Mouse (Mus musculus) MEL (cell line): ENCODE data around the gene Lrrk1. TPM values are rescaled to one million over a fixed set of nuclear protein-coding genes. Genes with fewer than 3 reads are reported as not detected.

ENCODE experiments used
- DNase-seq: peaks from one replicate; pipeline ENCODE4 v3.0.0; 2011; ENCODE audit warnings: low read depth, low spot score
- H3K27ac ChIP-seq: 2 replicates; pipeline ENCODE4 v1.5.1; 2012; ENCODE audit warnings: low read depth, mild to moderate bottlenecking, control low read depth, low read length, moderate library complexity; ENCODE audit not compliant: control insufficient read depth
- H3K27me3 ChIP-seq, 2 experiments: fragments of 150-350 bp in 1 of 2; sonication (generic) in 1 of 2; 2 replicates each; pipeline ENCODE4 v1.6.1; 2012; ENCODE audit warnings: low read length in 2 of 2, mild to moderate bottlenecking in 2 of 2, improper control_type of control experiment in 1 of 2, moderate library complexity in 1 of 2; ENCODE audit not compliant: insufficient read depth in 2 of 2, control insufficient read depth in 1 of 2
- H3K36me3 ChIP-seq, 2 experiments: 2 replicates each; pipeline ENCODE4 v1.6.1; 2012 to 2014; ENCODE audit warnings: low read length in 2 of 2, improper control_type of control experiment in 1 of 2, inconsistent platforms in 1 of 2, mild to moderate bottlenecking in 1 of 2; ENCODE audit not compliant: insufficient read depth in 2 of 2, control insufficient read depth in 1 of 2
- H3K4me1 ChIP-seq, 2 experiments: fragments of 150-350 bp in 1 of 2; sonication (generic) in 1 of 2; 2 replicates each; pipeline ENCODE4 v1.6.1; 2012; ENCODE audit warnings: low read length in 2 of 2, improper control_type of control experiment in 1 of 2, mild to moderate bottlenecking in 1 of 2; ENCODE audit not compliant: insufficient read depth in 2 of 2, control insufficient read depth in 1 of 2
- H3K4me3 ChIP-seq, 2 experiments: fragments of 150-350 bp in 1 of 2; sonication (generic) in 1 of 2; 2 replicates each; pipeline ENCODE4 v1.5.1; 2012; ENCODE audit warnings: low read depth in 2 of 2, low read length in 2 of 2, mild to moderate bottlenecking in 2 of 2, moderate library complexity in 2 of 2, control low read depth in 1 of 2, improper control_type of control experiment in 1 of 2; ENCODE audit not compliant: control insufficient read depth in 1 of 2, insufficient read depth in 1 of 2
- H3K79me2 ChIP-seq: 2 replicates; pipeline ENCODE4 v1.6.1; 2012; ENCODE audit warnings: mild to moderate bottlenecking, low read length, moderate library complexity; ENCODE audit not compliant: control insufficient read depth, poor library complexity, insufficient read depth
- H3K9ac ChIP-seq: 2 replicates; pipeline ENCODE4 v1.6.1; 2012; ENCODE audit warnings: low read depth, mild to moderate bottlenecking, control low read depth, low read length, moderate library complexity; ENCODE audit not compliant: control insufficient read depth, poor library complexity, severe bottlenecking
- H3K9me3 ChIP-seq: fragments of 150-350 bp; sonication (generic); replicated peaks from 2 replicates; pipeline ENCODE4 v1.6.1; 2012; ENCODE audit warnings: mild to moderate bottlenecking, low read length, improper control_type of control experiment, moderate library complexity; ENCODE audit not compliant: insufficient read depth
- E2F4 ChIP-seq: IDR thresholded peaks from 2 replicates; pipeline ENCODE4 v1.6.1; 2011; ENCODE audit warnings: low read depth, low read length, improper control_type of control experiment, borderline replicate concordance
- ETS1 ChIP-seq: IDR thresholded peaks from 2 replicates; pipeline ENCODE4 v1.6.1; 2012; ENCODE audit warnings: low read depth, mild to moderate bottlenecking, inconsistent platforms, low read length, improper control_type of control experiment, moderate library complexity
- GABPA ChIP-seq: IDR thresholded peaks from 2 replicates; pipeline ENCODE4 v1.6.1; 2012; ENCODE audit warnings: low read depth, mild to moderate bottlenecking, inconsistent platforms, low read length, improper control_type of control experiment, moderate library complexity
- KAT2A ChIP-seq: conservative IDR thresholded peaks from 2 replicates; pipeline ENCODE4 v1.6.1; 2012; ENCODE audit warnings: low read depth, low read length, improper control_type of control experiment, inconsistent platforms
- MAX ChIP-seq: IDR thresholded peaks from 2 replicates; pipeline ENCODE4 v1.6.1; 2011; ENCODE audit warnings: low read length, improper control_type of control experiment
- MEF2A ChIP-seq: IDR thresholded peaks from 2 replicates; pipeline ENCODE4 v1.6.1; 2014; ENCODE audit warnings: low read depth, mild to moderate bottlenecking, inconsistent platforms, low read length, improper control_type of control experiment; ENCODE audit not compliant: poor library complexity, insufficient replicate concordance, severe bottlenecking; ENCODE audit errors: extremely low read depth
- MXI1 ChIP-seq: IDR thresholded peaks from 2 replicates; pipeline ENCODE4 v1.6.1; 2011; ENCODE audit warnings: mild to moderate bottlenecking, low read depth, low read length, improper control_type of control experiment
- MYB ChIP-seq: IDR thresholded peaks from 2 replicates; pipeline ENCODE4 v1.6.1; 2011; ENCODE audit warnings: mild to moderate bottlenecking, low read depth, low read length, improper control_type of control experiment
- POLR2AphosphoS2 ChIP-seq: IDR thresholded peaks from 2 replicates; pipeline ENCODE4 v1.6.1; 2011; ENCODE audit warnings: low read length, improper control_type of control experiment
- RAD21 ChIP-seq: IDR thresholded peaks from 2 replicates; pipeline ENCODE4 v1.6.1; 2011; ENCODE audit warnings: mild to moderate bottlenecking, low read depth, low read length, improper control_type of control experiment
- SMC3 ChIP-seq: IDR thresholded peaks from 2 replicates; pipeline ENCODE4 v1.6.1; 2011; ENCODE audit warnings: low read depth, low read length, improper control_type of control experiment
- TCF12 ChIP-seq: IDR thresholded peaks from 2 replicates; pipeline ENCODE4 v1.6.1; 2014; ENCODE audit warnings: low read depth, mild to moderate bottlenecking, inconsistent platforms, low read length, improper control_type of control experiment, moderate library complexity
- USF1 ChIP-seq: IDR thresholded peaks from 2 replicates; pipeline ENCODE4 v1.6.1; 2014; ENCODE audit warnings: low read depth, mild to moderate bottlenecking, inconsistent platforms, low read length, improper control_type of control experiment, moderate library complexity
- USF2 ChIP-seq, 2 experiments: IDR thresholded peaks; 2 replicates each; pipeline ENCODE4 v1.6.1; 2011 to 2012; ENCODE audit warnings: improper control_type of control experiment in 2 of 2, low read length in 2 of 2, borderline replicate concordance in 1 of 2, inconsistent platforms in 1 of 2, low read depth in 1 of 2, mild to moderate bottlenecking in 1 of 2; ENCODE audit not compliant: insufficient read depth in 1 of 2
- ZC3H11A ChIP-seq: IDR thresholded peaks from 2 replicates; pipeline ENCODE4 v1.6.1; 2012; ENCODE audit warnings: low read depth, mild to moderate bottlenecking, inconsistent platforms, low read length, improper control_type of control experiment
- ZMIZ1 ChIP-seq: IDR thresholded peaks from 2 replicates; pipeline ENCODE4 v1.6.1; 2012; ENCODE audit warnings: low read depth, mild to moderate bottlenecking, inconsistent platforms, low read length, improper control_type of control experiment, moderate library complexity
- ZNF384 ChIP-seq: IDR thresholded peaks from 2 replicates; pipeline ENCODE4 v1.6.1; 2012; ENCODE audit warnings: low read depth, mild to moderate bottlenecking, inconsistent platforms, low read length, improper control_type of control experiment
- polyA plus RNA-seq, 2 experiments: library from polyadenylated mRNA; stranded (reverse) in 1 of 2; unstranded in 1 of 2; fragments of >175 nt in 1 of 2; fragments of >200 nt in 1 of 2; gene quantifications; 2 replicates each; pipeline versions ENCODE4 v1.2.1 to v1.2.4; 2012; ENCODE audit warnings: low replicate concordance in 2 of 2, low read depth in 1 of 2; ENCODE audit not compliant: insufficient read length in 2 of 2, insufficient read depth in 1 of 2, missing spikeins in 1 of 2
- total RNA-seq: library from RNA; depleted of rRNA; stranded (reverse); fragments of 300-350 nt; gene quantifications from 2 replicates; pipeline ENCODE4 v1.2.3, GENCODE M21; 2012

Lrrk1 gene
- total and polyA plus RNA-seq, 3 experiments: 9.1 to 19.1 TPM; not detected in 1

GRCm38 (mm10) chr7:66327516-66327915 is 60.6 kb downstream of the Lrrk1 start:
- TF ChIP-seq MYB (no peak), KAT2A (no peak), ZC3H11A (no peak), ZMIZ1 (no peak), ZNF384 (no peak), MXI1 (no peak)
- Histone ChIP-seq H3K36me3 (no peaks in the 10 kb centered on the region; a peak in 1 of 4 replicates), H3K4me1 (no peaks in the 10 kb centered on the region), H3K9ac (no peak overlapping the region), H3K4me3 (no peak overlapping the region), H3K79me2 (no peaks in the 10 kb centered on the region), H3K9me3 (no peaks in the 10 kb centered on the region), H3K27ac (no peak overlapping the region), H3K27me3 (no peaks in the 10 kb centered on the region)
- no peak for DNase-seq

GRCm38 (mm10) chr7:66325419-66326053 is 62.6 kb downstream of the Lrrk1 start:
- no peak overlapping the region for H3K9ac ChIP-seq
- no peaks in the 10 kb centered on the region for H3K79me2 ChIP-seq
- H3K4me3 ChIP-seq: no peak overlapping the region
- no peaks in the 10 kb centered on the region; a peak in 1 of 4 replicates for H3K36me3 ChIP-seq
- H3K4me1 ChIP-seq: no peaks in the 10 kb centered on the region
- no peak overlapping the region for H3K27ac ChIP-seq
- TF ChIP-seq USF2 (IDR thresholded peaks at IDR 0.05; ENCODE audit: borderline replicate concordance in 1 of 2, insufficient read depth in 1 of 2, low read depth in 1 of 2, low read length in 2 of 2): no peak
- TF ChIP-seq TCF12: no peak
- TF ChIP-seq MEF2A: no peak
- no peak for TF ChIP-seq GABPA
- TF ChIP-seq ZC3H11A: no peak
- no peak for TF ChIP-seq KAT2A
- no peak for TF ChIP-seq E2F4
- no peak for TF ChIP-seq ETS1
- TF ChIP-seq POLR2AphosphoS2: no peak
- no peak for TF ChIP-seq MAX
- no peak for TF ChIP-seq SMC3
- TF ChIP-seq RAD21: no peak
- TF ChIP-seq USF1: no peak
- H3K9me3 ChIP-seq: no peaks in the 10 kb centered on the region
- no peak for DNase-seq
- no peaks in the 10 kb centered on the region for H3K27me3 ChIP-seq
